Mouse (Mus musculus) limb, embryonic 14.5 days (tissue): ENCODE measurements around the gene Defb47. TPM values are rescaled to one million over a fixed set of nuclear protein-coding genes. Genes with fewer than 3 reads are reported as not detected.
A peak's percentile ranks its signal among the peaks of the same experiment; 100 is the strongest.

Source experiments
- ATAC-seq: fragments of 200-750 bp; cut with Nextera tagmentation; 2 replicates; pipeline ENCODE4 v1.8.0; 2017; ENCODE audit warnings: low read depth, moderate number of reproducible peaks, moderate TSS enrichment; ENCODE audit not compliant: low FRiP score
- DNase-seq: peaks from one replicate; pipeline ENCODE4 v3.0.0-alpha.2; 2015; ENCODE audit warnings: low spot score
- H3K27ac ChIP-seq: fragments of 300-500 bp; sonication (generic); replicated peaks from 2 replicates; pipeline ENCODE4 v1.5.1; 2014; ENCODE audit warnings: low read depth, mild to moderate bottlenecking, low read length, moderate library complexity, mixed read lengths
- H3K27me3 ChIP-seq: fragments of 300-500 bp; sonication (generic); 2 replicates; pipeline ENCODE4 v1.6.1; 2014; ENCODE audit warnings: low read length, mixed read lengths; ENCODE audit not compliant: control insufficient read depth, insufficient read depth
- H3K36me3 ChIP-seq: fragments of 300-500 bp; sonication (generic); 2 replicates; pipeline ENCODE4 v1.6.1; 2014; ENCODE audit warnings: mild to moderate bottlenecking, low read length, moderate library complexity, mixed read lengths; ENCODE audit not compliant: control insufficient read depth, insufficient read depth
- H3K4me1 ChIP-seq: fragments of 300-500 bp; sonication (generic); 2 replicates; pipeline ENCODE4 v1.6.1; 2014; ENCODE audit warnings: antibody characterized with exemption, low read length, mixed read lengths; ENCODE audit not compliant: control insufficient read depth, insufficient read depth
- H3K4me2 ChIP-seq: fragments of 300-500 bp; sonication (generic); replicated peaks from 2 replicates; pipeline ENCODE4 v1.6.1; 2014; ENCODE audit warnings: low read depth, mild to moderate bottlenecking, low read length, moderate library complexity; ENCODE audit not compliant: severe bottlenecking
- H3K4me3 ChIP-seq: fragments of 300-500 bp; sonication (generic); replicated peaks from 2 replicates; pipeline ENCODE4 v1.5.1; 2014; ENCODE audit warnings: low read length
- H3K9ac ChIP-seq: fragments of 300-500 bp; sonication (generic); 2 replicates; pipeline ENCODE4 v1.6.1; 2014; ENCODE audit warnings: mild to moderate bottlenecking, low read depth, low read length, moderate library complexity; ENCODE audit not compliant: severe bottlenecking
- H3K9me3 ChIP-seq: fragments of 300-500 bp; sonication (generic); 2 replicates; pipeline ENCODE4 v1.6.1; 2016; ENCODE audit warnings: low read length; ENCODE audit not compliant: control insufficient read depth
- POLR2A ChIP-seq: fragments of 200-500 bp; IDR thresholded peaks from 2 replicates; pipeline ENCODE4 v1.8.0; 2012; ENCODE audit warnings: inconsistent platforms, mild to moderate bottlenecking, moderate library complexity, borderline replicate concordance; ENCODE audit not compliant: insufficient read depth, insufficient read length; ENCODE audit errors: extremely low read depth
- WGBS: fragments of 180-500 bp; shearing (Covaris S2); extraction: QIAGEN DNeasy Blood & Tissue Kit; methylation state at CpG from one replicate; pipeline ENCODE4 v1.1.7; 2014; 5-methylcytosine and 5-hydroxymethylcytosine counted together
- polyA plus RNA-seq, 2 experiments: library from polyadenylated mRNA; depleted of rRNA in 1 of 2; stranded (reverse) in 1 of 2; unstranded in 1 of 2; fragments of >200 nt; fragmentation: Nextera tagmentation in 1 of 2; extraction: Ambion mirVana in 1 of 2; gene quantifications; 2 replicates each; pipeline versions ENCODE4 v1.2.1 to v1.2.3; 2012 to 2014

Gene Defb47
- not detected in 2 replicates for polyA plus RNA-seq (2012; rRNA removed)
- polyA plus RNA-seq (2014; fragmentation: Nextera tagmentation; extraction: Ambion mirVana) = not detected in 2 replicates

DNA sequence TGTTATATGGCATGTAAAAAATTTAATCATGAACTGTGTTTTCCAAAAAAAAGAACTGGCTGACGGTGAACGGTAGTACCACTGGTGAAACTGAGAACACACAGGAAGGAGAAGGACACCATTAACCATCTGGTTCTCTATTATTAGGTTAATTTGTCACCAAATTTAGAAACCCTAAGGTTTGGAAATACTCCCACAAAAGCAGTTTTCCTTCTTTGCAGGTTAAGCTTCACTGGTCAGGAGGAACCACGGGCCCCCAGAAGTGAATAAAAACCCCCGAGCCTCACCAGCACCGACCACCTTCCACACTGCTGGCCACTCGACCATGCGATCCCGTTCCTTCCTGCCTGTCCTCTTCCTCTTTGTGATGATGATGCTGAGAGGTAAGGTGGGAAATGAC is at the start of gene Defb47:
TSS of gene Defb47 (plus strand) at position 301 of the 400 bp plus-strand sequence.
- no peak for ATAC-seq
- Histone ChIP-seq H3K4me2 (no peak within 1 kb of the TSS), H3K27ac (no peak within 1 kb of the TSS), H3K36me3 (no peaks in the 10 kb centered on the region), H3K9ac (no peak within 1 kb of the TSS), H3K27me3 (no peaks in the 10 kb centered on the region), H3K4me3 (no peak within 1 kb of the TSS), H3K4me1 (no peaks in the 10 kb centered on the region), H3K9me3 (no peaks in the 10 kb centered on the region)
- WGBS = 81% methylated on average over 8 of the region's 8 CpGs
- no peak for DNase-seq
- no peak for TF ChIP-seq POLR2A

- TF ChIP-seq POLR2A = no peak
- no peak overlapping the region for H3K9ac ChIP-seq
- no peak overlapping the region for H3K4me3 ChIP-seq
- no peaks in the 10 kb centered on the region for H3K27me3 ChIP-seq
- ATAC-seq (no peak), DNase-seq (no peak)
- H3K9me3 ChIP-seq = no peaks in the 10 kb centered on the region
- WGBS = 90% methylated on average over 9 of the region's 9 CpGs
- H3K36me3 ChIP-seq = peaks cover 55% of the 10 kb centered on the region
- no peak overlapping the region for H3K4me2 ChIP-seq
- H3K27ac ChIP-seq = no peak overlapping the region
- no peaks in the 10 kb centered on the region for H3K4me1 ChIP-seq
These were observed 41.8 kb upstream of the Defb47 start for GRCm38 (mm10) chr14:62956091-62956490.

- Histone ChIP-seq H3K9ac (no peak overlapping the region), H3K4me2 (no peak overlapping the region), H3K4me3 (no peak overlapping the region), H3K27ac (no peak overlapping the region), H3K9me3 (no peaks in the 10 kb centered on the region), H3K27me3 (no peaks in the 10 kb centered on the region), H3K4me1 (0 out of 2 replicates have a peak, but pooled peaks cover 5% of the 10 kb centered on the region), H3K36me3 (no peaks in the 10 kb centered on the region)
- TF ChIP-seq POLR2A = no peak
- 89% methylated on average over 4 of the region's 4 CpGs for WGBS
- DNase-seq (no peak), ATAC-seq (no peak)
These were observed 34.2 kb upstream of the Defb47 start for GRCm38 (mm10) chr14:62963632-62964031.

DNA sequence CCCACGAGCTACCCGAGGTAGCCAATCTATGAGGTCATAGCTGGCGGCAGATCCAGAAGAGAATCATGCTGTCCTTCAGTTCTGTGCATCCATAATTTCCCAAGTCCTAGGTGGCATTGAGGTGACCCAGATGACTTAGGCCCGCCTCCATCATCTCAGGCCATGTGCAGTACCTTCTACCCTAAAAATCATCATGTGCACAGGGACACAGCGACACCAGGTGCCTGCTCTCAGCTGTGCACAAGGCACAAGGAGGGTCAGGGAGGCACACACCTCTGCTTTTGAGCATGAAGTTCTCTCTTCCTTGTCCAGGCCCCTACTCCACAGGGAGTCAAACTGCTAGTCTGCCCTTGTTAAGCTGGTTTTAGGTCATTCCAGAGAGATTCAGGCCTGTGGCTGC is 32.5 kb upstream of the Defb47 start:
- 91% methylated on average over 5 of the region's 5 CpGs for WGBS
- H3K27ac ChIP-seq = no peak overlapping the region
- no peaks in the 10 kb centered on the region for H3K9me3 ChIP-seq
- H3K36me3 ChIP-seq = no peaks in the 10 kb centered on the region
- DNase-seq (no peak), ATAC-seq (no peak)
- 0 out of 2 replicates have a peak, but pooled peaks cover 5% of the 10 kb centered on the region for H3K4me1 ChIP-seq
- H3K4me2 ChIP-seq = peak overlapping the region; percentile 41; the same call in 1 of the 2 replicates
- H3K27me3 ChIP-seq = no peaks in the 10 kb centered on the region
- no peak for TF ChIP-seq POLR2A
- 0 out of 2 replicates have a peak overlapping the region, but pooled peaks have one; percentile 28 for H3K9ac ChIP-seq
- H3K4me3 ChIP-seq = no peak overlapping the region

DNA sequence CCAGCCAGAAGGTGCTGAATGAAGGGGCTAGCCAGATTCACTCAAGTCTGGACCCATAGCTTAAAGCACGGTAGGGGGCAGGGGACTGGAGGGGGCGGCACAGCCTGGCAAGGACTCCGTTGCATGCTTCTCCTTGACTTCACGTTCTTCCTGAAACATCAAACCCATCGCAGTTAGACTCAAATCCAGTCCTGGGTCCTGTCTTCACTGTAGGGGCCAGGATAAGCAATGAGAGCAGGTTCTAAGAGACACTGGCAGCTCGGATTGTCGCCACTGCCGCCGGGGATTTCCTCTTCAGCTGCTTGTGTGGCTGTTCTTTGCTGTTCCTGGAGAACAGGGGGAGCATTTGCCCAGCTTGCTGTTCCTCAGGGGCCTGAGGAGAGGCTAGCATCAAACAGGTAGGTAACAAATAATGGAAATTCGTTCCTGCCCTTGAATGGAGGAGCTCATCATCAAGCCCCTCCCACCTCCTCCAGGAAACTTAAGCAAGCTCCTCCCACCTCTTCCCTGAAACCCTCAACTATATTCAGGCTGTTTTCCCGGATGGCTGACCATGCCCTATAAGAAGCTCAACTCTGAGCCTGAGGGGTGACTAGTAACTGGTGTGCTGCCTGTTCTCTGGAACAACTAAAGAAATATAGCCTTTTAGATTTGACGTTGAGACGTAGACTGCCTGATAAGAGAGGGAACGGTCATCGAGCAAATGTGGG is 31.9 kb upstream of the Defb47 start:
- no peak overlapping the region for H3K27ac ChIP-seq
- H3K4me3 ChIP-seq = peak overlapping the region; percentile 20
- 12% methylated on average over 15 of the region's 15 CpGs for WGBS
- H3K9ac ChIP-seq = 0 out of 2 replicates have a peak overlapping the region, but pooled peaks have one; percentile 28
- ATAC-seq (no peak), DNase-seq (peak; percentile 5)
- peak overlapping the region; percentile 41 for H3K4me2 ChIP-seq
- no peaks in the 10 kb centered on the region for H3K36me3 ChIP-seq
- no peak for TF ChIP-seq POLR2A
- no peaks in the 10 kb centered on the region for H3K9me3 ChIP-seq
- H3K27me3 ChIP-seq = no peaks in the 10 kb centered on the region
- H3K4me1 ChIP-seq = 0 out of 2 replicates have a peak, but pooled peaks cover 8% of the 10 kb centered on the region
